Mouse (Mus musculus): Measurements from ENCODE around the gene Gclc. TPM values are rescaled to one million over a fixed set of nuclear protein-coding genes. Genes with fewer than 3 reads are reported as not detected.

Gclc gene
- 10 to 100 TPM; 15.0 to 17.2 TPM for total RNA-seq (2023)

GRCm38 (mm10) chr9:77753853-77754727, at the start of gene Gclc:
Gene Gclc (plus strand): TSS chr9:77754535.

Other genes with a start within 250 kb of the Gclc start
- 1 to 10 TPM; 3.4 to 6.1 TPM for gene Lrrc1, start 209.7 kb upstream of the Gclc start, total RNA-seq (2023)
- not detected for gene Klhl31, start 118.0 kb upstream of the Gclc start, total RNA-seq (2023)
- gene Elovl5, start 162.8 kb downstream of the Gclc start, total RNA-seq (2023): 10 to 100 TPM; 37.6 to 45.5 TPM

All from neutrophil, adult 59 days (primary cell).